Mouse (Mus musculus) bone marrow macrophage, adult 2 months (primary cell): ENCODE data around the gene Tas1r1. TPM values are rescaled to one million over a fixed set of nuclear protein-coding genes. Genes with fewer than 3 reads are reported as not detected.

ENCODE experiments used
- H3K27ac ChIP-seq: 2 replicates; pipeline ENCODE4 v1.5.1; 2012; ENCODE audit warnings: low read depth, low read length; ENCODE audit not compliant: insufficient read depth
- H3K4me1 ChIP-seq: 2 replicates; pipeline ENCODE4 v1.6.1; 2012; ENCODE audit warnings: low read length; ENCODE audit not compliant: control insufficient read depth, insufficient read depth
- H3K4me3 ChIP-seq: 2 replicates; pipeline ENCODE4 v1.5.1; 2012; ENCODE audit warnings: mild to moderate bottlenecking, low read length, moderate library complexity; ENCODE audit not compliant: insufficient read depth
- CTCF ChIP-seq: IDR thresholded peaks from 2 replicates; pipeline ENCODE4 v1.5.1; 2012; ENCODE audit warnings: low read depth, mild to moderate bottlenecking, low read length, moderate library complexity
- POLR2A ChIP-seq: IDR thresholded peaks from 2 replicates; pipeline ENCODE4 v1.6.1; 2012; ENCODE audit warnings: mild to moderate bottlenecking, low read depth, low read length, borderline replicate concordance
- polyA plus RNA-seq: library from polyadenylated mRNA; stranded (reverse); fragments of >200 nt; gene quantifications from 2 replicates; pipeline ENCODE4 v1.2.4, GENCODE M21; 2012; ENCODE audit not compliant: missing spikeins, insufficient read depth, insufficient read length

The Tas1r1 gene
- polyA plus RNA-seq, 1 experiment, result not detected

GRCm38 (mm10) chr4:152027524-152027923 lies 10.8 kb downstream of the Tas1r1 start, which contains the start of gene Zbtb48:
Gene Zbtb48, minus strand, starts transcription at chr4:152027671.
- peaks cover 9% of the 10 kb centered on the region for H3K4me1 ChIP-seq
- H3K27ac ChIP-seq, result peak within 1 kb of the TSS; percentile 29
- peak within 1 kb of the TSS; percentile 75 for H3K4me3 ChIP-seq
- TF ChIP-seq POLR2A (no peak), CTCF (no peak)

GRCm38 (mm10) chr4:152026751-152027508 lies 11.4 kb downstream of the Tas1r1 start:
- Histone ChIP-seq H3K27ac (peak overlapping the region; percentile 29), H3K4me3 (peak overlapping the region; percentile 75), H3K4me1 (peaks cover 9% of the 10 kb centered on the region)
- no peak for TF ChIP-seq CTCF
- TF ChIP-seq POLR2A, result no peak

- TF ChIP-seq CTCF (no peak), POLR2A (no peak)
- Histone ChIP-seq H3K4me1 (peaks cover 9% of the 10 kb centered on the region), H3K27ac (no peak overlapping the region), H3K4me3 (no peak overlapping the region)
These were observed 13.8 kb downstream of the Tas1r1 start for GRCm38 (mm10) chr4:152024525-152024924.

- TF ChIP-seq POLR2A, result no peak
- no peak for TF ChIP-seq CTCF
- Histone ChIP-seq H3K27ac (no peak overlapping the region), H3K4me1 (peaks cover 5% of the 10 kb centered on the region), H3K4me3 (no peak overlapping the region)
These were observed 15.9 kb downstream of the Tas1r1 start for GRCm38 (mm10) chr4:152022506-152022905.

- H3K4me1 ChIP-seq, result peaks cover 5% of the 10 kb centered on the region
- no peak overlapping the region for H3K4me3 ChIP-seq
- H3K27ac ChIP-seq, result no peak overlapping the region
- no peak for TF ChIP-seq POLR2A
- TF ChIP-seq CTCF, result no peak
These were observed 16.7 kb downstream of the Tas1r1 start for GRCm38 (mm10) chr4:152021568-152022097.

- H3K4me3 ChIP-seq, result no peak overlapping the region
These were observed 18.3 kb downstream of the Tas1r1 start for GRCm38 (mm10) chr4:152020024-152020423.

GRCm38 (mm10) chr4:152019073-152019472 lies 19.3 kb downstream of the Tas1r1 start:
- no peak for TF ChIP-seq CTCF
- no peak for TF ChIP-seq POLR2A
- no peak overlapping the region for H3K27ac ChIP-seq
- H3K4me1 ChIP-seq, result no peaks in the 10 kb centered on the region
- H3K4me3 ChIP-seq, result no peak overlapping the region

More at GRCm38 (mm10) chr4:152020024-152020423, 18.3 kb downstream of the Tas1r1 start:
- no peak overlapping the region for H3K27ac ChIP-seq
- TF ChIP-seq CTCF (no peak), POLR2A (no peak)
- H3K4me1 ChIP-seq, result no peaks in the 10 kb centered on the region

- Histone ChIP-seq H3K27ac (no peak overlapping the region), H3K4me1 (peaks cover 12% of the 10 kb centered on the region), H3K4me3 (no peak overlapping the region)
- TF ChIP-seq POLR2A, result no peak
- TF ChIP-seq CTCF, result no peak
These were observed 25.1 kb downstream of the Tas1r1 start for GRCm38 (mm10) chr4:152013036-152013813.

GRCm38 (mm10) chr4:152012109-152012508 lies 26.3 kb downstream of the Tas1r1 start:
- Histone ChIP-seq H3K4me3 (no peak overlapping the region), H3K27ac (no peak overlapping the region), H3K4me1 (peaks cover 12% of the 10 kb centered on the region)
- TF ChIP-seq CTCF, result no peak
- no peak for TF ChIP-seq POLR2A

GRCm38 (mm10) chr4:152011171-152011760 lies 27.1 kb downstream of the Tas1r1 start:
- 0 out of 2 replicates have a peak overlapping the region, but pooled peaks have one; percentile 19 for H3K27ac ChIP-seq
- peak overlapping the region; percentile 83 for H3K4me3 ChIP-seq
- TF ChIP-seq POLR2A (no peak), CTCF (no peak)
- peaks cover 12% of the 10 kb centered on the region for H3K4me1 ChIP-seq
